Comparison of ENCODE assay signal across 9 mouse cellular contexts in genomic region chr6:113302258-113302657, GRCm38 (mm10). TPM values are rescaled to one million over a fixed set of nuclear protein-coding genes. Genes with fewer than 3 reads are reported as not detected.
A peak's percentile ranks its signal among the peaks of the same experiment; 100 is the strongest.
DNase-seq lines count a peak whose midpoint lies in the region; ATAC-seq and TF ChIP-seq lines count a peak whose summit lies in the region.
"Had no signal": no experiment of that assay in that cellular context is flagged by ENCODE, and none has a peak within 500 bp of the region (broad histone marks: within the 10 kb centered on the region; RNA-seq: fewer than 3 reads in every experiment).

No protein-coding gene starts in this region.

- no peak overlapping the region for H3K9ac ChIP-seq in heart, adult 2 months (ENCODE audit: low read depth, low read length)
- H3K9ac ChIP-seq in heart, embryonic 11.5 days (ENCODE audit: low read depth, low read length) = no peak overlapping the region
- H3K9ac ChIP-seq: heart, embryonic 15.5 days had no signal

- H3K4me3 ChIP-seq in heart, adult 2 months = no peak overlapping the region
- H3K4me3 ChIP-seq in heart, embryonic 11.5 days (ENCODE audit: low read depth, low read length) = no peak overlapping the region
- H3K4me3 ChIP-seq: heart, embryonic 15.5 days had no signal

- no peak for DNase-seq in heart, adult 2 months
- DNase-seq in heart, postnatal 36 days = no peak
- DNase-seq in 416B (ENCODE audit: low read depth) = peak; percentile 80
- DNase-seq in adipocyte (ENCODE audit: low spot score) = peak; percentile 75
- DNase-seq in lung, postnatal 14 days = peak; percentile 21
- no peak for DNase-seq in left cerebral cortex, adult 11 months (ENCODE audit: low spot score)
- DNase-seq in right cerebral cortex, adult 18-20 months = no peak

- 15% methylated on average over 3 of the region's 3 CpGs for WGBS in heart, adult 2 months
- 20% methylated on average over 3 of the region's 3 CpGs for WGBS in heart, embryonic 11.5 days (ENCODE audit: insufficient replicate concordance)

- no peaks in the 10 kb centered on the region for H3K79me2 ChIP-seq in heart, adult 2 months (replicated peaks; ENCODE audit: control insufficient read depth, insufficient read depth, low read length)

- no peaks in the 10 kb centered on the region for H3K27me3 ChIP-seq in heart, adult 2 months (ENCODE audit: control insufficient read depth, insufficient read depth, low read length)
- H3K27me3 ChIP-seq in heart, embryonic 11.5 days (ENCODE audit: control insufficient read depth, insufficient read depth, low read length) = no peaks in the 10 kb centered on the region

- ATAC-seq in heart, embryonic 11.5 days (replicated peaks; ENCODE audit: insufficient number of reproducible peaks, low FRiP score, low TSS enrichment) = no peak

- no peaks in the 10 kb centered on the region for H3K4me1 ChIP-seq in heart, adult 2 months (ENCODE audit: control insufficient read depth, insufficient read depth, low read length)
- H3K4me1 ChIP-seq in heart, embryonic 11.5 days (ENCODE audit: control insufficient read depth, insufficient read depth, low read length) = no peaks in the 10 kb centered on the region

- no peaks in the 10 kb centered on the region for H3K9me3 ChIP-seq in heart, embryonic 11.5 days (replicated peaks; ENCODE audit: control insufficient read depth, low read length)
- H3K9me3 ChIP-seq: heart, embryonic 15.5 days had no signal

- no peak overlapping the region for H3K27ac ChIP-seq in heart, adult 2 months
- H3K27ac ChIP-seq in heart, embryonic 11.5 days (ENCODE audit: low read depth, low read length) = no peak overlapping the region
- H3K27ac ChIP-seq: heart, embryonic 15.5 days had no signal

- H3K36me3 ChIP-seq in heart, adult 2 months (ENCODE audit: control insufficient read depth, insufficient read depth, low read length) = no peaks in the 10 kb centered on the region
- no peaks in the 10 kb centered on the region for H3K36me3 ChIP-seq in heart, embryonic 11.5 days (ENCODE audit: control insufficient read depth, insufficient read depth, low read length)
- H3K36me3 ChIP-seq: heart, embryonic 15.5 days had no signal

- TF ChIP-seq EP300 in heart, adult 2 months (IDR thresholded peaks at IDR 0.05; ENCODE audit: insufficient read depth, low read depth, low read length) = no peak

- H3K4me2 ChIP-seq in heart, embryonic 11.5 days = no peak overlapping the region
- H3K4me2 ChIP-seq: heart, embryonic 15.5 days had no signal

- intact Hi-C loops in heart, adult 2 months (cut with DNase I) = no loop called here
- intact Hi-C loops in heart, postnatal 36 days (cut with DNase I) = loop anchor here (1.0 to 10.0 kb wide), 3 partner anchors 130 to 897 kb away; no protein-coding TSS in a partner anchor

- TF ChIP-seq POLR2A in heart, adult 2 months (IDR thresholded peaks at IDR 0.05; ENCODE audit: insufficient read depth, low read depth, low read length) = no peak

- peak; percentile 83 for TF ChIP-seq CTCF in heart, adult 2 months (IDR thresholded peaks at IDR 0.05)

RNA-seq across cellular contexts. Expression of gene Brpf1, which starts 4.7 kb away (rescaled TPM):
- 10 to 100 TPM; 11.0 to 14.4 TPM for total RNA-seq in heart, adult 2 months (2021)
- polyA plus RNA-seq in heart, adult 2 months (2012; rRNA removed) = 9.9 and 12.8 TPM in 2 replicates
- total RNA-seq in heart, postnatal 36 days (2021) = 10 to 100 TPM; 14.0 to 16.7 TPM
- polyA plus RNA-seq in heart, embryonic 11.5 days (2014; fragmentation: Nextera tagmentation; extraction: Ambion mirVana) = 11.0 and 14.6 TPM in 2 replicates

RNA-seq across cellular contexts. Expression of gene Cpne9, which starts 20.2 kb away (rescaled TPM):
- under 1 TPM in 1 of 2 experiments, not detected in 1; 0.09 TPM for total RNA-seq in heart, adult 2 months (2021)
- polyA plus RNA-seq in heart, adult 2 months (2012; rRNA removed) = 0.02 and 0.12 TPM in 2 replicates
- under 1 TPM in 1 of 2 experiments, not detected in 1; 0.24 TPM for total RNA-seq in heart, postnatal 36 days (2021)
- polyA plus RNA-seq in heart, embryonic 11.5 days (2014; fragmentation: Nextera tagmentation; extraction: Ambion mirVana) = 0.11 and 0.15 TPM in 2 replicates
- polyA plus RNA-seq: heart, embryonic 15.5 days had no signal

RNA-seq across cellular contexts. Expression of gene Ogg1, which starts 24.5 kb away (rescaled TPM):
- total RNA-seq in heart, adult 2 months (2021) = 1 to 10 TPM; 5.0 to 5.7 TPM
- polyA plus RNA-seq in heart, adult 2 months (2012; rRNA removed) = 10.2 and 10.3 TPM in 2 replicates
- total RNA-seq in heart, postnatal 36 days (2021) = 1 to 10 TPM; 4.7 to 7.4 TPM
- 10.6 and 11.6 TPM in 2 replicates for polyA plus RNA-seq in heart, embryonic 11.5 days (2014; fragmentation: Nextera tagmentation; extraction: Ambion mirVana)

RNA-seq across cellular contexts. Expression of gene Camk1, which starts 41.5 kb away (rescaled TPM):
- total RNA-seq in heart, adult 2 months (2021) = 10 to 100 TPM; 63.0 to 68.2 TPM
- 74.8 and 98.0 TPM in 2 replicates for polyA plus RNA-seq in heart, adult 2 months (2012; rRNA removed)
- total RNA-seq in heart, postnatal 36 days (2021) = 10 to 100 TPM; 65.3 to 78.4 TPM
- polyA plus RNA-seq in heart, embryonic 11.5 days (2014; fragmentation: Nextera tagmentation; extraction: Ambion mirVana) = 106 and 109 TPM in 2 replicates

Comparison
In these comparisons a context has a peak if more than half of its experiments do, and no peak if none do; other contexts are left out.
1. DNase-seq: peak in 416B (single experiment), adipocyte (single experiment) and lung, postnatal 14 days (single experiment); none in heart, adult 2 months (0 of 2), heart, postnatal 36 days (0 of 2), left cerebral cortex, adult 11 months (single experiment) and right cerebral cortex, adult 18-20 months (single experiment).